Mouse (Mus musculus) thymus, adult 2 months (tissue): Measurements from ENCODE around the gene Gm17606.

ENCODE experiments used
- CTCF ChIP-seq: fragments of 200-500 bp; IDR thresholded peaks from 2 replicates; pipeline ENCODE4 v1.5.1; 2012; ENCODE audit warnings: mild to moderate bottlenecking, control low read depth, low read length, moderate library complexity, borderline replicate concordance; ENCODE audit not compliant: control insufficient read depth, poor library complexity, insufficient read depth; ENCODE audit errors: extremely low read depth
- POLR2A ChIP-seq: fragments of 200-500 bp; IDR thresholded peaks from 2 replicates; pipeline ENCODE4 v1.6.1; 2012; ENCODE audit warnings: mild to moderate bottlenecking, low read length, control low read depth, moderate library complexity; ENCODE audit not compliant: control insufficient read depth, poor library complexity, insufficient read depth; ENCODE audit errors: extremely low read depth

DNA sequence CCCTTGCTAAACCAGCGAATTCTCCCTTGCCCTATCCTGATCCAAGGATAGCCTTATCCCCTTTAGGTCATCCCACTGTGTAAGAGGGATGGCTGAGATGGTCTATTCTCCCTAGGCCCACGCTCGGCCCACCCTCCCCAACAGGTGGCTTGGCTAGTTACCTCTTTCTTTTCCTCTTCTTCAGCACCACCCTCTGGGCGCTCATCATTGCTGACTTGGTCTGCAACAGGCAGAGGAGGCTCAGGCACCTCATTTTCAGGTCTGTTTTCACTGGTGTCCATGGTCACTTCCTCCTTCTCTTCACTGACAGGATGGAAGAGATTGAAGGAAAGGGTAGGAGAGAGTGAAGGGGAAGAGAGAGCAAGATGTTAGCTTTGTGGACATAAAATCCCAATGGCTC is 10.8 kb downstream of the Gm17606 start:
- TF ChIP-seq POLR2A = no peak
- TF ChIP-seq CTCF = no peak
